Mouse (Mus musculus): ENCODE results near the gene Gm5447. TPM values are rescaled to one million over a fixed set of nuclear protein-coding genes. Genes with fewer than 3 reads are reported as not detected.

The Gm5447 gene
- total RNA-seq, 2 experiments from 2014 or later, result not detected

Other genes with a start within 250 kb of the Gm5447 start
- 1 to 10 TPM in 1 of 2 experiments, under 1 TPM in 1; 0.88 to 1.4 TPM for gene Irf4, start 225.0 kb upstream of the Gm5447 start, total RNA-seq (2021)
- gene Hus1b, start 26.4 kb upstream of the Gm5447 start, total RNA-seq (2021), result under 1 TPM in 1 of 2 experiments, not detected in 1; 0.20 TPM
- gene Exoc2, start 111 bp upstream of the Gm5447 start, total RNA-seq (2021), result 10 to 100 TPM; 16.4 to 17.3 TPM